Mouse (Mus musculus) lung, embryonic 16.5 days (tissue): ENCODE results near the gene Tmem196. TPM values are rescaled to one million over a fixed set of nuclear protein-coding genes. Genes with fewer than 3 reads are reported as not detected.
A peak's percentile ranks its signal among the peaks of the same experiment; 100 is the strongest.

Experiments
- ATAC-seq: fragments of 200-750 bp; cut with Nextera tagmentation; 2 replicates; pipeline ENCODE4 v1.8.0; 2017; ENCODE audit warnings: low read depth, mild to moderate bottlenecking, moderate library complexity
- H3K27ac ChIP-seq: fragments of 300-500 bp; sonication (generic); 2 replicates; pipeline ENCODE4 v1.5.1; 2014; ENCODE audit warnings: mild to moderate bottlenecking, control low read depth, low read length
- H3K27me3 ChIP-seq: fragments of 300-500 bp; sonication (generic); 2 replicates; pipeline ENCODE4 v1.6.1; 2014; ENCODE audit warnings: low read depth, low read length, mixed read lengths; ENCODE audit not compliant: control insufficient read depth, insufficient read depth
- H3K36me3 ChIP-seq: fragments of 300-500 bp; sonication (generic); 2 replicates; pipeline ENCODE4 v1.6.1; 2014; ENCODE audit warnings: low read length; ENCODE audit not compliant: control insufficient read depth, insufficient read depth
- H3K4me1 ChIP-seq: fragments of 300-500 bp; sonication (generic); replicated peaks from 2 replicates; pipeline ENCODE4 v1.6.1; 2014; ENCODE audit warnings: low read length, mixed read lengths; ENCODE audit not compliant: control insufficient read depth, insufficient read depth
- H3K4me2 ChIP-seq: fragments of 300-500 bp; sonication (generic); 2 replicates; pipeline ENCODE4 v1.6.1; 2014; ENCODE audit warnings: low read depth, low read length, control low read depth
- H3K4me3 ChIP-seq: fragments of 300-500 bp; sonication (generic); 2 replicates; pipeline ENCODE4 v1.5.1; 2014; ENCODE audit warnings: mild to moderate bottlenecking, low read length, control low read depth
- H3K9ac ChIP-seq: fragments of 300-500 bp; sonication (generic); 2 replicates; pipeline ENCODE4 v1.6.1; 2014; ENCODE audit warnings: low read length, control low read depth
- H3K9me3 ChIP-seq: fragments of 300-500 bp; sonication (generic); 2 replicates; pipeline ENCODE4 v1.6.1; 2016; ENCODE audit warnings: low read length; ENCODE audit not compliant: control insufficient read depth
- WGBS: fragments of 180-500 bp; shearing (Covaris S2); extraction: QIAGEN DNeasy Blood & Tissue Kit; methylation state at CpG from one replicate; pipeline ENCODE4 v1.1.7; 2014; 5-methylcytosine and 5-hydroxymethylcytosine counted together
- polyA plus RNA-seq: library from polyadenylated mRNA; unstranded; fragments of >200 nt; fragmentation: Nextera tagmentation; extraction: Ambion mirVana; gene quantifications from 2 replicates; pipeline ENCODE4 v1.2.1, GENCODE M21; 2015

Gene Tmem196
- polyA plus RNA-seq, result 0.93 and 1.0 TPM in 2 replicates

- ATAC-seq, result no peak
- H3K27me3 ChIP-seq, result peaks cover 15% of the 10 kb centered on the region
- H3K9ac ChIP-seq, result peak within 1 kb of the TSS; percentile 38
- H3K27ac ChIP-seq, result no peak within 1 kb of the TSS
- 4% methylated on average over 25 of the region's 25 CpGs for WGBS
- no peaks in the 10 kb centered on the region for H3K36me3 ChIP-seq
- H3K4me1 ChIP-seq, result no peaks in the 10 kb centered on the region
- H3K4me2 ChIP-seq, result peak within 1 kb of the TSS; percentile 56
- H3K9me3 ChIP-seq, result no peaks in the 10 kb centered on the region
- peak within 1 kb of the TSS; percentile 41 for H3K4me3 ChIP-seq
Observed at GRCm38 (mm10) chr12:119945589-119946310, at the start of gene Tmem196. Tmem196 (plus strand) TSS chr12:119945822.

GRCm38 (mm10) chr12:119946311-119946692 lies 680 bp downstream of the Tmem196 start:
- peak overlapping the region; percentile 41 for H3K4me3 ChIP-seq
- peak overlapping the region; percentile 38 for H3K9ac ChIP-seq
- no peak for ATAC-seq
- no peaks in the 10 kb centered on the region for H3K4me1 ChIP-seq
- H3K4me2 ChIP-seq, result peak overlapping the region; percentile 56
- no peak overlapping the region for H3K27ac ChIP-seq
- H3K27me3 ChIP-seq, result peaks cover 15% of the 10 kb centered on the region
- no peaks in the 10 kb centered on the region for H3K9me3 ChIP-seq
- H3K36me3 ChIP-seq, result no peaks in the 10 kb centered on the region
- 2% methylated on average over 14 of the region's 14 CpGs for WGBS

DNA sequence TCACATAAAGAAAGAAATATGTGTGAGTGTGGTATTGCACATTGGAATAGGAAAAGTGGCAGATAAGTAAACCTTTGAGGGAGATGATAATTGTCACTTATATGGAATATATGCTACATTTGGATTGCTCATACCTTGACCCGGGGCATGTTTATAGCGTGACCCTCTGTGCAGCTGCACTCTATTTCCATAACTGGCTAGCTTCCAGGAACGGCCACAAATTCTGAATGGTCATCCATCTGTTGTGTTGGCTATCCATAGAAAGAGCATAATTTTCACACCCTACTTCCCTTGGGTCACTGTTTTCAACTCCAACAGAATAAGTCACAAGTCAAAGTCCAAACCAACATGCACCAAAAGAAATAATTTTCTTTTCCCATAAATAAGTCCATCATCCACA lies 11.4 kb downstream of the Tmem196 start:
- Histone ChIP-seq H3K4me1 (no peaks in the 10 kb centered on the region), H3K9me3 (no peaks in the 10 kb centered on the region), H3K36me3 (no peaks in the 10 kb centered on the region), H3K9ac (no peak overlapping the region), H3K4me3 (no peak overlapping the region), H3K27me3 (no peaks in the 10 kb centered on the region), H3K4me2 (no peak overlapping the region), H3K27ac (no peak overlapping the region)
- 62% methylated on average over 3 of the region's 3 CpGs for WGBS
- no peak for ATAC-seq

DNA sequence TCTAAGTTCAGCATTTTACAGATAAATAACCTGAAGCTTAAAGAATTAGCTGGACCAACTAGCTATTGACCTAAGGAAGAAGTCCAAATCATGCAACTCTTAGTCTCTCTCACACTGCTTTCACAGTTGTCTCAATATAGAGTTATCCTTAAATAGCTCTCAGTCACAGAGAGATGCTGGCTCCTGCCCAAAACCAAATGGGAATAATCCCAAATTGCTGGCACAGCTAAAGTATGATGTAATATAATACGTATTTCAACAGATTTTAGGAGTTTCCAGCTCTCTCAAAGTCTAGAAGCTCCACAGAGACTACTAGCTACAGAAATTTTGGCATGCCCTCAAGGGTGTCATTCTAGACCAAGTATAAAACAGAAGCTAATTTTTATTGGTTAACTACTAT lies 15.1 kb downstream of the Tmem196 start:
- 22% methylated on average over 1 of the region's 1 CpGs for WGBS
- H3K4me2 ChIP-seq, result no peak overlapping the region
- H3K4me1 ChIP-seq, result no peaks in the 10 kb centered on the region

GRCm38 (mm10) chr12:119965373-119965772 lies 19.8 kb downstream of the Tmem196 start:
- Histone ChIP-seq H3K27ac (no peak overlapping the region), H3K4me2 (no peak overlapping the region), H3K9ac (no peak overlapping the region), H3K36me3 (no peaks in the 10 kb centered on the region), H3K9me3 (no peaks in the 10 kb centered on the region), H3K27me3 (no peaks in the 10 kb centered on the region), H3K4me1 (no peaks in the 10 kb centered on the region), H3K4me3 (no peak overlapping the region)
- no peak for ATAC-seq

More for the DNA sequence above, 15.1 kb downstream of the Tmem196 start:
- H3K9me3 ChIP-seq, result no peaks in the 10 kb centered on the region
- no peaks in the 10 kb centered on the region for H3K27me3 ChIP-seq
- H3K4me3 ChIP-seq, result no peak overlapping the region
- no peak overlapping the region for H3K27ac ChIP-seq
- H3K9ac ChIP-seq, result no peak overlapping the region
- ATAC-seq, result peak; percentile 45; the same call in 1 of the 2 replicates
- H3K36me3 ChIP-seq, result no peaks in the 10 kb centered on the region

- Histone ChIP-seq H3K36me3 (no peaks in the 10 kb centered on the region), H3K9ac (no peak overlapping the region), H3K27ac (no peak overlapping the region), H3K4me3 (no peak overlapping the region), H3K9me3 (no peaks in the 10 kb centered on the region), H3K4me1 (no peaks in the 10 kb centered on the region), H3K27me3 (no peaks in the 10 kb centered on the region), H3K4me2 (no peak overlapping the region)
- no peak for ATAC-seq
Observed at GRCm38 (mm10) chr12:119970068-119970467, 24.4 kb downstream of the Tmem196 start.

DNA sequence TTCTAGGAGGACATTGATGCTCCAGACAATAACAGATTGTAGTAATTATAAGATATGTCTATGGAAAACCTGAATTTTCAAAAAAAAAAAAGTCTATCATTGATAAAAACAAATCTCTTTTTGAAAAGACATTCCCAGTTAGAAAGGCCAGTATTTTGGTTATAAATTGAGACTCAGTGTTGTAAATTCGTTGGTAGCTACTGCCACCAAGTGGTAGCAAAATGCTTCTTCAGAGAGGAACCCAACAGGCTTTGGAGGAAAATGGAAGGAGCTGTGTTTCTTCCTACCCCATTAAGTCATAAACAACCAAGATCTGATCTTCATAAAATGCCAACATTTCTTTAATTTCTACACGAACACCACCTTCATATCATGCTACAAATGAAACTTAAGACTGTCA lies 36.1 kb downstream of the Tmem196 start:
- Histone ChIP-seq H3K27ac (no peak overlapping the region), H3K27me3 (no peaks in the 10 kb centered on the region), H3K4me1 (no peaks in the 10 kb centered on the region), H3K9ac (no peak overlapping the region), H3K9me3 (no peaks in the 10 kb centered on the region), H3K4me3 (no peak overlapping the region), H3K36me3 (no peaks in the 10 kb centered on the region), H3K4me2 (no peak overlapping the region)
- 3% methylated on average over 2 of the region's 2 CpGs for WGBS
- ATAC-seq, result no peak

GRCm38 (mm10) chr12:119998267-119998666 lies 52.6 kb downstream of the Tmem196 start:
- ATAC-seq, result no peak
- Histone ChIP-seq H3K27ac (no peak overlapping the region), H3K4me1 (no peaks in the 10 kb centered on the region), H3K4me3 (no peak overlapping the region), H3K4me2 (no peak overlapping the region), H3K36me3 (no peaks in the 10 kb centered on the region), H3K27me3 (no peaks in the 10 kb centered on the region), H3K9ac (no peak overlapping the region), H3K9me3 (no peaks in the 10 kb centered on the region)
- 78% methylated on average over 1 of the region's 1 CpGs for WGBS

DNA sequence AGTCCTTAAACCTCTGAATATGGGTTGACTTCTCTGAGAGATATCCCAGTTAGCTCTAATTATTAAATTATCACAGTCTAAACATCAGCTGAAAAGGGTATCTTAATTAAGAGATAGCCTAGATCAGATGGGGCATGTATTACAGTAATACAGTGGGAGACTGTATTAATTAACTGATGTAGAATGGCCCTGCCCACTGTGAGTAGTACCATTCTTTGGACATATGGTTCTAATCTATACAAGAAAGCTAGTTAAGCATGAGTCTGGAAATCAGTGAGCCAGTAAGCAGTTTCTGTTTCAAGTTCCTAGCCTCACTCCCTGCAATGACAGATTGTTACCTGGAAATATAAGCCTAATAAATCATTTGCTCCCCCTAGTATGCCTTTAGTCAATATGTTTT lies 58.7 kb downstream of the Tmem196 start:
- Histone ChIP-seq H3K27me3 (no peaks in the 10 kb centered on the region), H3K4me2 (no peak overlapping the region), H3K4me3 (no peak overlapping the region), H3K9ac (no peak overlapping the region), H3K27ac (no peak overlapping the region), H3K4me1 (no peaks in the 10 kb centered on the region), H3K36me3 (no peaks in the 10 kb centered on the region), H3K9me3 (no peaks in the 10 kb centered on the region)
- no peak for ATAC-seq

- no peaks in the 10 kb centered on the region for H3K9me3 ChIP-seq
- WGBS, result 78% methylated on average over 4 of the region's 4 CpGs
- H3K4me3 ChIP-seq, result no peak overlapping the region
- no peak overlapping the region for H3K27ac ChIP-seq
- H3K4me2 ChIP-seq, result no peak overlapping the region
- H3K27me3 ChIP-seq, result no peaks in the 10 kb centered on the region
- no peaks in the 10 kb centered on the region for H3K36me3 ChIP-seq
- no peak overlapping the region for H3K9ac ChIP-seq
- no peak for ATAC-seq
- H3K4me1 ChIP-seq, result no peaks in the 10 kb centered on the region
Observed at GRCm38 (mm10) chr12:120014768-120015167, 69.1 kb downstream of the Tmem196 start.
